Mouse (Mus musculus) intestine, embryonic 14.5 days (tissue): ENCODE results near the gene Mtif3. TPM values are rescaled to one million over a fixed set of nuclear protein-coding genes. Genes with fewer than 3 reads are reported as not detected.
A peak's percentile ranks its signal among the peaks of the same experiment; 100 is the strongest.

Source experiments
- ATAC-seq: fragments of 200-750 bp; cut with Nextera tagmentation; replicated peaks from 2 replicates; pipeline ENCODE4 v1.8.0; 2017; ENCODE audit warnings: low read depth, moderate number of reproducible peaks, moderate TSS enrichment, moderate library complexity; ENCODE audit not compliant: low FRiP score, low TSS enrichment
- DNase-seq: peaks from one replicate; pipeline ENCODE4 v3.0.0-alpha.2; 2018; ENCODE audit warnings: low spot score
- H3K27ac ChIP-seq: fragments of 300-500 bp; sonication (generic); 2 replicates; pipeline ENCODE4 v1.5.1; 2014; ENCODE audit warnings: low read depth, mild to moderate bottlenecking, control low read depth
- H3K27me3 ChIP-seq: fragments of 300-500 bp; sonication (generic); replicated peaks from 2 replicates; pipeline ENCODE4 v1.6.1; 2014; ENCODE audit warnings: low read length, control low read depth; ENCODE audit not compliant: control insufficient read depth, insufficient read depth
- H3K36me3 ChIP-seq: fragments of 300-500 bp; sonication (generic); 2 replicates; pipeline ENCODE4 v1.6.1; 2014; ENCODE audit warnings: low read length, control low read depth; ENCODE audit not compliant: control insufficient read depth, insufficient read depth
- H3K4me1 ChIP-seq: fragments of 300-500 bp; sonication (generic); replicated peaks from 2 replicates; pipeline ENCODE4 v1.6.1; 2014; ENCODE audit warnings: low read length, control low read depth, mixed read lengths; ENCODE audit not compliant: control insufficient read depth, insufficient read depth
- H3K4me2 ChIP-seq: fragments of 300-500 bp; sonication (generic); 2 replicates; pipeline ENCODE4 v1.6.1; 2014; ENCODE audit warnings: low read length
- H3K4me3 ChIP-seq: fragments of 300-500 bp; sonication (generic); 2 replicates; pipeline ENCODE4 v1.5.1; 2014; ENCODE audit warnings: low read depth, low read length, control low read depth, mixed read lengths
- H3K9ac ChIP-seq: fragments of 300-500 bp; sonication (generic); 2 replicates; pipeline ENCODE4 v1.6.1; 2014; ENCODE audit warnings: mild to moderate bottlenecking, low read length
- H3K9me3 ChIP-seq: fragments of 300-500 bp; sonication (generic); 2 replicates; pipeline ENCODE4 v1.6.1; 2016; ENCODE audit warnings: low read length, control low read depth; ENCODE audit not compliant: control insufficient read depth
- WGBS: fragments of 180-500 bp; shearing (Covaris S2); extraction: QIAGEN DNeasy Blood & Tissue Kit; methylation state at CpG from one replicate; pipeline ENCODE4 v1.1.7; 2014; 5-methylcytosine and 5-hydroxymethylcytosine counted together
- polyA plus RNA-seq: library from polyadenylated mRNA; unstranded; fragments of >200 nt; fragmentation: Nextera tagmentation; extraction: Ambion mirVana; gene quantifications from 2 replicates; pipeline ENCODE4 v1.2.1, GENCODE M21; 2014

The Mtif3 gene
- polyA plus RNA-seq, 1 experiment from 2014 or later = 24.7 TPM

DNA sequence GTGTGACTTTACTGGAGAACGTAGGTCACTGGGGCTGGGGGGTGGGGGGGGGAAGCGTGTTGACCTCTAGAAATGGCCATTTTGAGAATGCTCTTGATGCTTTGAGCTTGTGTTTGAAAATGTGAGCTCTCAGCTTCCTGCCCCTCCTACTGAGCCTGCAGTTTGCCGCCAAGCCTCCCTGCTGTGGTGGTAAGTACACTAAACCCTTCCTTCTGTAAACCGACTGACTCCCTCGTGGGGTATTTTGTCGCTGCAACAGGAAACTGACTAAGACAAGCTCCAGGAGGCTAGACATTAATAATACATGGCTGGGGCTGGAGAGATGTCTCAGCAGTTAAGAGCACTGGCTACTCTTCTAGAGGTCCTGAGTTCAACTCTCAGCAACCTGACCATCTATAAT lies 46.8 kb downstream of the Mtif3 start:
- no peak for DNase-seq
- H3K27ac ChIP-seq = no peak overlapping the region
- no peaks in the 10 kb centered on the region for H3K36me3 ChIP-seq
- H3K27me3 ChIP-seq = no peaks in the 10 kb centered on the region
- no peaks in the 10 kb centered on the region for H3K9me3 ChIP-seq
- peaks cover 12% of the 10 kb centered on the region; the same call in 1 of the 2 replicates for H3K4me1 ChIP-seq
- no peak for ATAC-seq
- H3K4me3 ChIP-seq = no peak overlapping the region
- H3K4me2 ChIP-seq = no peak overlapping the region
- no peak overlapping the region for H3K9ac ChIP-seq
- 28% methylated on average over 6 of the region's 6 CpGs for WGBS

DNA sequence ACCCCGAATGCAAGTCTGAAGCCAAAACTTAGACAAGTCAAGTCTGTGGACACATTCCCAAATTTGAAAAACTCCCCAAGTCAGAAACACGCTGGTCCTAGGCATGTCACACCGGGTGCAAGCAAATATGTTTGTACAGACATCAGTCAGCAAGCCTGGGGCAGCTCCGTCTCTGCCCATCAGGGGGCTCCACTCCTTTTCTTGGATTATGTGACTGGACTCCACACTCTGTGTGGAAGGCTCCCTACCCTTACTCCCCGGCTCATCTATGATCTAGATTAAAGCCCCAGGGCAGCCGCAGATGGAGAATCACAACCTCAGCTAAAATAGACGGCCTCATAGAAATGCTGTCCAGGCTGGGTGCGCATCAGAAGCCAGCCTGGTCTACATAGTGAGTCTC lies 47.3 kb downstream of the Mtif3 start:
- Histone ChIP-seq H3K27me3 (no peaks in the 10 kb centered on the region), H3K36me3 (no peaks in the 10 kb centered on the region), H3K4me3 (no peak overlapping the region), H3K4me1 (peaks cover 12% of the 10 kb centered on the region; the same call in 1 of the 2 replicates), H3K4me2 (no peak overlapping the region), H3K27ac (no peak overlapping the region), H3K9me3 (no peaks in the 10 kb centered on the region), H3K9ac (no peak overlapping the region)
- no peak for ATAC-seq
- 81% methylated on average over 8 of the region's 8 CpGs for WGBS
- DNase-seq = no peak

DNA sequence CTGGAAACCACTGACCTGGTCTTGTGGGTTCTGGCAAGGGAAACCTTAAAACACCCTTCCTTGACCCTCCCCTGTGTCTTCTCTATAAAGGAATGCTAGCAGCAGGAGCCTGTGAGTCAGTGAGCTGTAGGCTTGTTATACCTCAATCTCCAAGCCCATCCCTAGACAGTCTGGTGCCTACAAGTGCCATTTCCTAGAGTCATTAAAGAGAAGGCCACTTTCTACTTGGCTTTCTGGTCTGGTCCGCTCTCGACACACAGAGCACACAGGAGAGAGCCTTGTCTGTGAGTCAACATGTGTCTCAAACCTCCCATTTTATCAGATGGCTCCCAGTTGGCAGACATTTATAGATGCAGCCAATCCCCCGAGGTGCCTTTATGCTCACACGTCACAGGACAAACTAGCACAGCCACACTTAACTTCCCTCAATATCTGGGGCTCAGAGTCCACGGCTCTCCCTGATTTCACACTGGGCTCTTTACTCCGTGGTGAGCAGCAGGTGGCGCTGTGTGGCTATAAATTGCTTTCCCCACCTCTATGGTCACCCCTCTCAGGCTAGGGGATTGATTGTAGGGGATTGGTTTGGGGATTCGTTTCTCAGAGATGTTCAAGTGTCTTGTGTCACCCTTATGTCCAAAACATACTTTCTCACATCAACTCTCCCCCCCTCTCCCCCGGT lies 49.4 kb downstream of the Mtif3 start:
- Histone ChIP-seq H3K36me3 (no peaks in the 10 kb centered on the region), H3K27me3 (no peaks in the 10 kb centered on the region), H3K4me2 (no peak overlapping the region), H3K4me3 (no peak overlapping the region), H3K4me1 (peaks cover 5% of the 10 kb centered on the region; the same call in 1 of the 2 replicates), H3K9ac (no peak overlapping the region), H3K9me3 (no peaks in the 10 kb centered on the region), H3K27ac (no peak overlapping the region)
- WGBS = 23% methylated on average over 9 of the region's 9 CpGs
- ATAC-seq = peak; percentile 76
- peak; percentile 80 for DNase-seq

DNA sequence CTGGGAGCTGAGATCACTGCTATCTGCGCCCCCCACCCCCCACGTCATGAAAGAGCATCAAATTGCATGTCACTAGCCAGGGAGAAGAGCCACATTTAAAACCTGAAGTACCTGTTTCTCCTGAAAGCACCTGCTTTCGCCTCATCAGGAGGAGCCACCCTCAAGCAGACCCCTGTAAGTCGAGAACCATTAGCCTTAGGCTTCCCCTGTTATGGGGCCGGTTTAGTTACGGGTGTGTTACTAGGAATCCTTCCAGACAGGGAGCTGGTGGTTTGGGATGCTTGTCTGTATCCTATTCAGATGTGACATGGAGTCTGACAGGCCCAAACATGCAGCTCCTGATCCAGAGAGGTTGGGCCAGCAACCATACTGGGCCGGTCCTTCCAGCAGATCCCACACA lies 50.2 kb downstream of the Mtif3 start:
- H3K9me3 ChIP-seq = no peaks in the 10 kb centered on the region
- no peak overlapping the region for H3K4me2 ChIP-seq
- H3K9ac ChIP-seq = no peak overlapping the region
- no peaks in the 10 kb centered on the region for H3K36me3 ChIP-seq
- no peaks in the 10 kb centered on the region for H3K27me3 ChIP-seq
- ATAC-seq (no peak), DNase-seq (no peak)
- whole genome bisulfite sequencing = 83% methylated on average over 7 of the region's 7 CpGs
- H3K4me1 ChIP-seq = peaks cover 5% of the 10 kb centered on the region; the same call in 1 of the 2 replicates
- no peak overlapping the region for H3K27ac ChIP-seq
- H3K4me3 ChIP-seq = no peak overlapping the region

DNA sequence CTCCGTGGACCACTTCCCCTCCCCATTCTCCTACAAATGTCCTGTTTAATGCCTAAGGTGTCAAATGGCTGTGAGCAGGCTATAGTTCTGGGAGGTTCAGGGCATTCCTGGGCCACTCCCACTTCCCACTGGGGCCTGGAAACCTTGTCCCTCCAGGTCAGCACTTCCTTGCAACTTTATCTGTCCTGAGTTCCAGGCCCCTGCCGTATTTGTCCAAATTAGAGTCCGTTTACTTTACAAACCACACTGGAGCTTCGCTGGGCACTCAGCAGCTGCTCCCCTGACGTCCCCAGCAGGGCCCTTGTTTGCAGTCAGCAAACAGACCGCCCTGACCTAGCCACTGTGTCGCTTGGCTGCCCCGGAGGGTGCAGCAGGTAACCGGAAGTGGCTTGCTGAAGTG lies 51.4 kb downstream of the Mtif3 start:
- Histone ChIP-seq H3K4me2 (peak overlapping the region; percentile 20; the same call in 1 of the 2 replicates), H3K27me3 (0 out of 2 replicates have a peak, but pooled peaks cover 3% of the 10 kb centered on the region), H3K27ac (no peak overlapping the region), H3K4me1 (peaks cover 5% of the 10 kb centered on the region; the same call in 1 of the 2 replicates), H3K4me3 (no peak overlapping the region), H3K36me3 (no peaks in the 10 kb centered on the region), H3K9ac (no peak overlapping the region), H3K9me3 (no peaks in the 10 kb centered on the region)
- ATAC-seq (no peak), DNase-seq (no peak)
- 3% methylated on average over 9 of the region's 9 CpGs for WGBS

DNA sequence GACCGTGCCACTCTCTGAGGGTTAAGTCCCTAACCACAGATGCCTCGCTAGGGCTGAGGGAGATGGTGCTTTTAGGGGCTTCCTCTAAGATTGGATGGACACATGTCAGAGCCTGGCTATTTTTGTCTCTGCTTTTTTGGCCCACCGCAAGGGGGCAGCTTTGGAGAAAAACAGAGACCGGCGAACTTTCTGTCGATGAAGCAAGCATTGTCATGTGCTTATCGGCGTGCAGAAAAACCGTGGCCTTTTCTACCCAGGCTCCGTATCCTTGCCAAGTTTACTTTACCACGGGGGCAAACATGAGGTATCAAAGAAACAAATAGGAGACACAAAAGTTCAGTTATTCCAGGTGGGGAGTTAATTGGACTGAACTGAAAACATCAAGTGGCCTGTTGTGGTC lies 55.0 kb downstream of the Mtif3 start:
- no peak overlapping the region for H3K4me2 ChIP-seq
- no peaks in the 10 kb centered on the region for H3K36me3 ChIP-seq
- H3K9ac ChIP-seq = no peak overlapping the region
- no peak overlapping the region for H3K4me3 ChIP-seq
- H3K27ac ChIP-seq = no peak overlapping the region
- DNase-seq (no peak), ATAC-seq (no peak)
- 51% methylated on average over 11 of the region's 11 CpGs for WGBS
- H3K4me1 ChIP-seq = peaks cover 5% of the 10 kb centered on the region; the same call in 1 of the 2 replicates
- no peaks in the 10 kb centered on the region for H3K9me3 ChIP-seq
- 0 out of 2 replicates have a peak, but pooled peaks cover 3% of the 10 kb centered on the region for H3K27me3 ChIP-seq

DNA sequence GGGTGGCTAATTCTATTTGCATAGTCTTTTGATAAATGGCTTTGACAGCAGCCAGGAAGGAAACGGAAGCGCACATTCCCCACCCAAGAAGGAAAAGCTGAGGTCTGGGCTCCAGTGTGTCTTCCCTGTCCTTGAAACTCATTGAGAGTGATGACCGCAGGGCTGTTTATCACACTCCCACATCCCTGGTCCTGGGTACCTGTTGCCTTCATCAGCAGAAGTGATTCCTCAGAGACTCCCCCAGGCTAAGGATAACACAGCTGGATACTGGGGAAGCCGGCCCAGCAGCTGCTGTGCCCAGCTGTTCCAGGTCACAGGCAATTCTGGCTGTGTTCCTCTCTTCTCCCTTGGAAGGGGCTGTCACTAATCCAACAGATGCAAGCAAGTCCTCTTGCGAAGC lies 56.1 kb downstream of the Mtif3 start:
- Histone ChIP-seq H3K4me3 (no peak overlapping the region), H3K27me3 (0 out of 2 replicates have a peak, but pooled peaks cover 3% of the 10 kb centered on the region), H3K9ac (no peak overlapping the region), H3K4me1 (peaks cover 5% of the 10 kb centered on the region; the same call in 1 of the 2 replicates), H3K4me2 (no peak overlapping the region), H3K36me3 (no peaks in the 10 kb centered on the region), H3K9me3 (no peaks in the 10 kb centered on the region), H3K27ac (no peak overlapping the region)
- WGBS = 42% methylated on average over 5 of the region's 5 CpGs
- DNase-seq = no peak
- no peak for ATAC-seq

DNA sequence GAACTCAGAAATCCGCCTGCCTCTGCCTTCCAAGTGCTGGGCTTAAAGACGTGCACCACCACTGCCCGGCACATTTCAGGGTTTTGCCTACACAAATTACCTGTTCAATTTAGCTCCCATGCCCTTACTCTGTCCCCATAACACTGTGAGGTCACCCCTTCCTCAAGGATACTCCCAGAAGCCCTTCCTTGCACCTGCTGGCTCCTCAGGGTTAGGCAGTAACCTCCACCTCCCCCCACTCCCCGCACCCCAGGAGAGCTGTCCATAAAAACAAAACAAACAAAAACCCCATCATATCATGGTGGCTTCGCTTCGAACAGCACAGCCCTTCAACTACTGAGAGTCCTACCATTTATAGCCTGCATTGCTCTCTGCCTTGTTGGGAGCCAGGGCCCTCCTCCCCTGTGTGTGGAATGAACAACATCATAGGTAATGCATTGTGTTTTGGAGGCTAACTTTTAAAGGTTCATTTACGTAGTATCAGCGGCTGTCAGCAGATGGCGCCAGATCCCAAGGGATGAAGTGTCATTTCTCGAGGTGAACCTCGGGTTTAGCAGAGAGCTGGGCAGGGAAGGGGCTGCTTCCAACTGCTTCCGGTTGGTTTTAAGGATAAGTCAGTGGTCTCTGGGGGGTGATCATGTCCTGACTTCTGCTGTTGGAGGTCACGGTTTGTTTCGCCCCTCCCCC lies 58.0 kb downstream of the Mtif3 start:
- Histone ChIP-seq H3K9ac (no peak overlapping the region), H3K4me1 (no peaks in the 10 kb centered on the region; the same call in 1 of the 2 replicates), H3K9me3 (no peaks in the 10 kb centered on the region), H3K27me3 (0 out of 2 replicates have a peak, but pooled peaks cover 3% of the 10 kb centered on the region), H3K36me3 (no peaks in the 10 kb centered on the region), H3K4me2 (no peak overlapping the region), H3K4me3 (no peak overlapping the region), H3K27ac (no peak overlapping the region)
- DNase-seq (peak; percentile 96), ATAC-seq (peak; percentile 68)
- WGBS = 23% methylated on average over 14 of the region's 14 CpGs
